Mouse (Mus musculus) bone marrow, adult 2 months (tissue): Measurements from ENCODE around the gene Kalrn. TPM values are rescaled to one million over a fixed set of nuclear protein-coding genes. Genes with fewer than 3 reads are reported as not detected.

Source experiments
- H3K27ac ChIP-seq: fragments of 200-500 bp; 2 replicates; pipeline ENCODE4 v1.5.1; 2012; ENCODE audit warnings: low read depth, mild to moderate bottlenecking, control low read depth, inconsistent platforms, low read length; ENCODE audit not compliant: control insufficient read depth, poor library complexity, insufficient read depth
- H3K4me1 ChIP-seq: fragments of 200-500 bp; 2 replicates; pipeline ENCODE4 v1.6.1; 2011; ENCODE audit warnings: low read length; ENCODE audit not compliant: control insufficient read depth, insufficient read depth
- H3K4me3 ChIP-seq: fragments of 200-500 bp; replicated peaks from 2 replicates; pipeline ENCODE3; 2011; ENCODE audit warnings: mild to moderate bottlenecking, low read depth, low read length, control low read depth; ENCODE audit not compliant: control insufficient read depth
- CTCF ChIP-seq: fragments of 200-500 bp; IDR thresholded peaks from 2 replicates; pipeline ENCODE4 v1.5.1; 2011; ENCODE audit warnings: low read length, control low read depth; ENCODE audit not compliant: control insufficient read depth, insufficient read depth
- POLR2A ChIP-seq: fragments of 200-500 bp; IDR thresholded peaks from 2 replicates; pipeline ENCODE4 v1.6.1; 2011; ENCODE audit warnings: low read depth, mild to moderate bottlenecking, control low read depth, low read length, borderline replicate concordance; ENCODE audit not compliant: control insufficient read depth
- WGBS: fragments of 180-500 bp; shearing (Covaris S2); methylation state at CpG from one replicate; pipeline ENCODE4 v1.1.7; 2018; 5-methylcytosine and 5-hydroxymethylcytosine counted together
- polyA plus RNA-seq: library from polyadenylated mRNA; stranded (reverse); fragments of >200 nt; gene quantifications from 2 replicates; pipeline ENCODE4 v1.2.4, GENCODE M21; 2011; ENCODE audit warnings: low replicate concordance; ENCODE audit not compliant: missing spikeins, insufficient read depth, insufficient read length

The Kalrn gene
- polyA plus RNA-seq, 1 experiment: 72.1 TPM

- H3K4me1 ChIP-seq: no peaks in the 10 kb centered on the region; the same call in 1 of the 2 replicates
- H3K4me3 ChIP-seq: no peak overlapping the region
- TF ChIP-seq POLR2A (no peak), CTCF (no peak)
- WGBS: 80% methylated on average over 3 of the region's 3 CpGs
- no peak overlapping the region for H3K27ac ChIP-seq
These were observed 501.2 kb downstream of the Kalrn start for GRCm38 (mm10) chr16:34072136-34072535.

- WGBS: 77% methylated on average over 3 of the region's 3 CpGs
- Histone ChIP-seq H3K4me1 (no peaks in the 10 kb centered on the region; the same call in 1 of the 2 replicates), H3K27ac (no peak overlapping the region), H3K4me3 (no peak overlapping the region)
- TF ChIP-seq CTCF (no peak), POLR2A (no peak)
These were observed 502.0 kb downstream of the Kalrn start for GRCm38 (mm10) chr16:34071223-34071825.

DNA sequence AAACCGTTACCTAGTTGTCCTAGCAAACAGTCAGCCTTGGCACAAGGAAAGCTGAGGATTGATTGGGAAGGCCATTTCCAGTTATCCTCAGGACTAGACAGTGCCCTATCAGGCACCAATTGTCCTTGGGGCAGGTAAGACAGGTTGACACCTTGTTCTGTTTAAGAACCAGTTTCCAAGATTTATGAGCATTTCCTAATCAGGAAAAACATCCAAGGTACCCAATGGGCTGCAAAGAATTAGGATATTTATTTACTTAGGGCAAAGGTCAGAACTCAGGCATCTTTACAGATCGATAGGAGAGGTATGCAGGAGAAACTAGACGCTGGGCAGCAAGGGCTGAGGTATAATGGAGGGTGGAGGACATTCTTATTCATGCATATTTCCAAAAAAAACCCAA is 503.9 kb downstream of the Kalrn start:
- TF ChIP-seq POLR2A (no peak), CTCF (no peak)
- Histone ChIP-seq H3K4me3 (no peak overlapping the region), H3K4me1 (no peaks in the 10 kb centered on the region), H3K27ac (no peak overlapping the region)
- WGBS: 90% methylated on average over 3 of the region's 3 CpGs

- Histone ChIP-seq H3K4me1 (no peaks in the 10 kb centered on the region), H3K4me3 (no peak overlapping the region), H3K27ac (no peak overlapping the region)
- TF ChIP-seq CTCF (no peak), POLR2A (no peak)
These were observed 506.4 kb downstream of the Kalrn start for GRCm38 (mm10) chr16:34066922-34067321.

GRCm38 (mm10) chr16:34066376-34066775 is 507.0 kb downstream of the Kalrn start:
- H3K4me3 ChIP-seq: no peak overlapping the region
- H3K4me1 ChIP-seq: no peaks in the 10 kb centered on the region
- no peak overlapping the region for H3K27ac ChIP-seq
- TF ChIP-seq CTCF: no peak
- no peak for TF ChIP-seq POLR2A
- WGBS: 76% methylated on average over 4 of the region's 4 CpGs

DNA sequence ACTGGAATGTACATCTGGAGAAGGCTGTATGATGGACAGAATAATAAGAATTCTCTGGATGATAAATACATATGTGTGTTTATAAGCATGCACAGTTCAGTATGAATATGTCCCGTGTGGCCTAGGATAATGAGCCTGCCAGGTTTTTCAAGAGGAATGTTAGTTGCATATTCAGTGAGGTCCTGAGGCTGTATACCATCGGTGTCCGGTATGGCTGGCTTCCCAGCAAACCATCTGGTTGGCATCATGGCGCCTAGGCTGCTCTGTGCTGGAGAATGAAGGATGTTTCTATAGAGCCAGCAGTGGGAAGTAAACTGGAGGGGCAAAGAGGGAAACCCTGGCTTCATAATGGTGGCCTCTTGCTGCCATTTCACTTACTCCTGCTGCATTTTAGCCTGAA is 510.0 kb downstream of the Kalrn start:
- no peak overlapping the region for H3K4me3 ChIP-seq
- H3K27ac ChIP-seq: no peak overlapping the region
- H3K4me1 ChIP-seq: no peaks in the 10 kb centered on the region
- TF ChIP-seq CTCF (no peak), POLR2A (no peak)
- WGBS: 89% methylated on average over 4 of the region's 4 CpGs

- Histone ChIP-seq H3K27ac (no peak overlapping the region), H3K4me3 (no peak overlapping the region), H3K4me1 (no peaks in the 10 kb centered on the region; the same call in 1 of the 2 replicates)
- 86% methylated on average over 1 of the region's 1 CpGs for WGBS
- TF ChIP-seq CTCF: no peak
- no peak for TF ChIP-seq POLR2A
These were observed 511.7 kb downstream of the Kalrn start for GRCm38 (mm10) chr16:34061661-34062060.

GRCm38 (mm10) chr16:34058611-34059010 is 514.7 kb downstream of the Kalrn start:
- H3K4me1 ChIP-seq: no peaks in the 10 kb centered on the region; the same call in 1 of the 2 replicates
- 80% methylated on average over 3 of the region's 3 CpGs for WGBS
- H3K4me3 ChIP-seq: no peak overlapping the region
- H3K27ac ChIP-seq: no peak overlapping the region
- no peak for TF ChIP-seq CTCF
- no peak for TF ChIP-seq POLR2A

DNA sequence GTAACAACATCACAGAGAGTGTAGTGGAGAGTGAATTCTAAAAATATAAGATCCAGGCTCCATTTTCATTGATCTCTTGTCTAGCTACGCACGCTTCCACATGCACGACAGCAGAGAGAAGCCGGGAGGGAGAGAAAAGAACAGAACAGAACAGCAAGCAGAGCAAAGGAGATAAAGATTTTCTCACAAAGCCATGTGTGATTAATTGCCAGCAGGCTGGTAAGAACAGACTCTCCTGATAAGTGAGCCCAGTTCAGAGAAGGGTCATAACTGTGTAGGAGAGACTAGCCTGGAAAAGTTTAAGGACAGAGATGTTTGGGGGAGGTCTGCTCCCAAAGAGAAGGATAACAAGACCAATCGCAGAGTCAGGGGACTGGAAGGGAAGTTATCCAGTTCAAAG is 515.9 kb downstream of the Kalrn start:
- WGBS: 70% methylated on average over 5 of the region's 5 CpGs
- Histone ChIP-seq H3K4me1 (no peaks in the 10 kb centered on the region; the same call in 1 of the 2 replicates), H3K27ac (no peak overlapping the region), H3K4me3 (no peak overlapping the region)
- TF ChIP-seq POLR2A (no peak), CTCF (no peak)
